Mouse (Mus musculus) gastrocnemius, postnatal 14 days (tissue): Measurements from ENCODE around the gene Mmp2. TPM values are rescaled to one million over a fixed set of nuclear protein-coding genes. Genes with fewer than 3 reads are reported as not detected.
"Not testable (repeated sequence)": the region's sequence is repeated elsewhere in the genome, so short reads cannot be mapped to it uniquely, and the experiment has no call there.

ENCODE experiments used
- DNase-seq: peaks from one replicate; pipeline ENCODE4 v3.0.0; 2021; ENCODE audit warnings: mixed read lengths
- intact Hi-C: fragments of 180-260 bp; cut with DNase I; formaldehyde crosslinking; loops from one replicate; pipeline ENCODE4 v1.15.1; 2025; ENCODE audit warnings: low total_unique reads
- total RNA-seq, 2 experiments: library from RNA; stranded (reverse); gene quantifications; 2 replicates each; pipeline ENCODE4 v1.2.3; 2021

Gene Mmp2
- total RNA-seq, 2 experiments from 2014 or later, result 127 to 151 TPM

- no peak for DNase-seq
- intact Hi-C loops, result loop anchor here (5.0 kb wide), 1 partner anchor 116 kb away; no protein-coding TSS in a partner anchor
These were observed 54.2 kb downstream of the Mmp2 start for GRCm38 (mm10) chr8:92881247-92881646.

- intact Hi-C loops, result loop anchor here (2.0 to 5.0 kb wide), 2 partner anchors 65 to 114 kb away; no protein-coding TSS in a partner anchor
- DNase-seq, result no peak
These were observed 56.7 kb downstream of the Mmp2 start for GRCm38 (mm10) chr8:92883771-92884170.

- DNase-seq, intact Hi-C loops: not testable (repeated sequence)
These were observed 65.1 kb downstream of the Mmp2 start for GRCm38 (mm10) chr8:92892216-92892615.

- DNase-seq, result no peak
- intact Hi-C loops, result no loop called here
These were observed 66.8 kb downstream of the Mmp2 start for GRCm38 (mm10) chr8:92893870-92894269.

- intact Hi-C loops, result no loop called here
- DNase-seq, result no peak
These were observed 68.0 kb downstream of the Mmp2 start for GRCm38 (mm10) chr8:92895053-92895452.

- intact Hi-C loops, result no loop called here
These were observed 69.0 kb downstream of the Mmp2 start for GRCm38 (mm10) chr8:92896056-92896455.

GRCm38 (mm10) chr8:92896611-92897010, 69.5 kb downstream of the Mmp2 start:
- intact Hi-C loops, result no loop called here
- no peak for DNase-seq

More at GRCm38 (mm10) chr8:92896056-92896455, 69.0 kb downstream of the Mmp2 start:
- no peak for DNase-seq

- DNase-seq, result no peak
- intact Hi-C loops, result no loop called here
These were observed 70.7 kb downstream of the Mmp2 start for GRCm38 (mm10) chr8:92897794-92898193.

GRCm38 (mm10) chr8:92899590-92899989, 72.5 kb downstream of the Mmp2 start:
- no peak for DNase-seq
- intact Hi-C loops, result no loop called here

GRCm38 (mm10) chr8:92901107-92901506, 74.0 kb downstream of the Mmp2 start, which contains the start of gene Capns2:
Gene Capns2, plus strand, starts transcription at chr8:92901407.
- intact Hi-C loops, result no loop called here
- DNase-seq, result no peak

GRCm38 (mm10) chr8:92902981-92903380, 75.9 kb downstream of the Mmp2 start:
- intact Hi-C loops, result no loop called here

More at GRCm38 (mm10) chr8:92902981-92903380, 75.9 kb downstream of the Mmp2 start:
- no peak for DNase-seq

Other genes with a start within 250 kb of the Mmp2 start
- gene Irx6, start 153.0 kb upstream of the Mmp2 start, total RNA-seq, result not detected
- gene Lpcat2, start 28.0 kb downstream of the Mmp2 start, total RNA-seq, result 1 to 10 TPM in 1 of 2 experiments, under 1 TPM in 1; 0.42 to 1.3 TPM
- not detected for gene Capns2, start 74.1 kb downstream of the Mmp2 start, total RNA-seq
- gene Slc6a2, start 132.8 kb downstream of the Mmp2 start, total RNA-seq, result under 1 TPM; 0.11 to 0.49 TPM
- not detected for gene Ces1a, start 220.9 kb downstream of the Mmp2 start, total RNA-seq